Mouse (Mus musculus) granulocyte monocyte progenitor cell, adult 5-6 weeks (primary cell): ENCODE measurements around the gene Igsf6. TPM values are rescaled to one million over a fixed set of nuclear protein-coding genes. Genes with fewer than 3 reads are reported as not detected.
"Not testable (repeated sequence)": the region's sequence is repeated elsewhere in the genome, so short reads cannot be mapped to it uniquely, and the experiment has no call there.

Experiments
- ATAC-seq: replicated peaks from 2 replicates; pipeline ENCODE4 v1.8.0; 2016; ENCODE audit warnings: mild to moderate bottlenecking, moderate TSS enrichment, inconsistent platforms; ENCODE audit not compliant: poor library complexity, severe bottlenecking
- total RNA-seq, 2 experiments: library from RNA; stranded (forward) in 1 of 2; stranded (reverse) in 1 of 2; fragments of 200-712, 200-1000 nt in 1 of 2; fragments of >200 nt in 1 of 2; fragmentation: Nextera tagmentation in 1 of 2; gene quantifications; 2 replicates each; pipeline ENCODE4 v1.2.3; 2014 to 2017

Gene Igsf6
- total RNA-seq, 2 experiments from 2014 or later: 248 to 341 TPM

GRCm38 (mm10) chr7:121064309-121064708, 10.1 kb downstream of the Igsf6 start:
- no peak for ATAC-seq

DNA sequence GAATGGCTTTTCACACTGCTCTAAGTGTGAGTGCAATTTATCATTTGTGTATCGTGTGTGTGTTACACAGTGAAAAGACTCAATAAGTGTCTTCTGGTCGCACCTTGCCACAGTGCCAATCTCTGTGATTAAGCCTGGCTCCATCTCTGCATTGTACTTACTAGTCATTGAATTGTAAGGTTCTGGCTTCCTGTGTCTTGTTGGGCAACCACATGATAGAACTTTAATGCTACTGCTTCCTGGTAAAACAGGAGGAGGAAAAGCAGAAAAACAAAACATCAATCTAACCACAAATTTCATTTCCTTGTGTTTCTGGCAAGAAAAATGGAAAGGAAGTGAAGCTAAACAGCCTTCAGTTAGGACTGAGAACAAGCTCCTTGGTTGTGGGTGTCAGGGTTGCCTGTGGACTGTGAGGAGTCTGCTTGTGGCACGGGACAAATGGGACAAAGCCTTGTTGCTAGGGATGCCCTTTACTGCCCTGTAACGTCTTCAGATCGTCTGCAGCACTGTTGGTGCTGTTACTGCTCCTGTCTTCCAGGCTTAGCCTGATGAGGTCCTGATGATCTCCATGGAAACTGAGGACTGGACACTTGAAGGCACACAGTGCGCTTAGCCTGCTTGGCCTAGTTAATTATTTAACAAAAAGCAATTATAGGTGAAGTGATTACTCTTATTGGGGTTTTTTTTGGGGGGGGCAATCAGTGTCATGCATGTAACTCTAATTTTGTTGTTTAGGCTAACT, 14.7 kb downstream of the Igsf6 start:
- ATAC-seq: peak; percentile 77

GRCm38 (mm10) chr7:121053071-121053470, 21.3 kb downstream of the Igsf6 start:
- no peak for ATAC-seq

- ATAC-seq: peak; percentile 44; the same call in 1 of the 2 replicates
These were observed 26.7 kb downstream of the Igsf6 start for GRCm38 (mm10) chr7:121047624-121048023.

DNA sequence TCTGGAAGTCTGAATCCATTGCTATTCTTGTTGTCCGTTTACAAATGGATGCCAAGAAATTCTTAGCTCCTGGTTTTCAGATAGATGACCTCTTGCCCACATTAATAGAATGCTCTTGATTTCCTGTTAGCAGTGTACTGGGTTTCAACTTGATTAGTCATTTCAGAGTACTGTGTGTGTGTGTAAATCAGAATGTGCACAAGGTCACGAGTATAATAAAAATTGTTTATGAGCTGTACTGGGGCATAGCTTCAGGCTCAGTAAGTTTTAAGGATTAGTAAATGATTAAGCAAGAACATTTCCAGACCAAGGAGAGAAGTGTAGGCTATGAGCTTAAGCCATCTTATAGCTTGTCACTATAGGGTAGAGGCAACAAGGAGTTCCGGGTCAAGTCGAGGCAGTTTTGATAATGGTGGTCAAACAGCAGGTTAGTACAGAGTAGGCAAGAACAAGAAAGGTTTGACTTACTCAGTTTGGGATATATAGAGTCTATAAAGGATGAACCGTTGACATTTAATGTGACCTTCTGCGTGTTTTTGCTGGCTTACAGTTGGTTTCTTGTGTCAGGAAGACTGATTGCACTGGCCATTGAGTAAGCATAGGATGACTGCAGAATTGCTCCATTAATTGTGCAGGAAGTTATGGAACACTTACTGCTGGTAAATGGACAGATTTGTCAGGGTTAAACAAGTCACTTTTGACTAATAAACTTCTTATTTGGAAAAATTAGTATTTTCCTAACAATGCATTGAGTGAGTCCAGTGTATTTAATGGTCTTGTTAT, 28.5 kb downstream of the Igsf6 start:
- ATAC-seq: no peak

DNA sequence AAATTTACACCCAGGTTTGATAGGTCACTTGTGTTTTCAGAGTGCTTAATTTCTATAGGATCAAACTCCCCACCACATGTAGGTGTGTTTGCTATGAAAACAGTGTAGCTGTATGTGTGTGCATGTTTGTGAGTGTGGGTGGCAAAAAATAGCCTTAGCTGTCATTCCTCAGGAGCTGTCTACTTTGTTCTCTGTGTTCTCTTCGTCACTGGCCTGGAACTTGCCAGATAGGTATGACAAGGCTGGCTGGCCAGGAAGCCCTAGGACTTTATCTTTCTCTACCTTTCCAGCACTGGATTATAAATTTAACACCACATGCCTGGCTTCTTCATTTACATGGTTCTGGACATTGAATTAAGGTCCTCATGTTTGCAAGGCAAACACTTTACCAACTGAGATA, 30.1 kb downstream of the Igsf6 start:
- no peak for ATAC-seq

DNA sequence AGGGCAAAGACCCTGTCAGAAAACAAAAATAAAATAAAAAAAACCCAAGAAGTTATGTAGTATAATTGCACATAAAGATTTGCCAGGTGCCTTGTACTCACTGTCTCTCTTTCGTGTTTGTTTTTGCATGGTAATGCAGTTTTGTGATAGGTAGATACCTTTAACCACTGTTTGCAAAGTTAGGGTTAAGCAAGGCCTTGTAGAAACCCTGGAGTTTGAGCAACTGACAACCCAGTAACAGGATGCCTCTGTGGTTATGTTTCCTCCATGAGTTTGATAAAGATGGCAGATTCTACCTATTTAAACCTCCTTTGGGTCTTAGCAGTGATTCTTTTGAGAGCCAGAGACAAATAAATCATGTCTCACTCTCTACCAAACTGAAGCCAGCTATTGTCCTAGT, 30.9 kb downstream of the Igsf6 start:
- peak; percentile 52; the same call in 1 of the 2 replicates for ATAC-seq

GRCm38 (mm10) chr7:121043004-121043403, 31.4 kb downstream of the Igsf6 start:
- ATAC-seq: no peak

- ATAC-seq: 0 out of 2 replicates have a peak, but pooled peaks have one; percentile 12
These were observed 32.4 kb downstream of the Igsf6 start for GRCm38 (mm10) chr7:121041989-121042388.

GRCm38 (mm10) chr7:121040595-121040994, 33.8 kb downstream of the Igsf6 start:
- ATAC-seq: peak; percentile 14; the same call in 1 of the 2 replicates

DNA sequence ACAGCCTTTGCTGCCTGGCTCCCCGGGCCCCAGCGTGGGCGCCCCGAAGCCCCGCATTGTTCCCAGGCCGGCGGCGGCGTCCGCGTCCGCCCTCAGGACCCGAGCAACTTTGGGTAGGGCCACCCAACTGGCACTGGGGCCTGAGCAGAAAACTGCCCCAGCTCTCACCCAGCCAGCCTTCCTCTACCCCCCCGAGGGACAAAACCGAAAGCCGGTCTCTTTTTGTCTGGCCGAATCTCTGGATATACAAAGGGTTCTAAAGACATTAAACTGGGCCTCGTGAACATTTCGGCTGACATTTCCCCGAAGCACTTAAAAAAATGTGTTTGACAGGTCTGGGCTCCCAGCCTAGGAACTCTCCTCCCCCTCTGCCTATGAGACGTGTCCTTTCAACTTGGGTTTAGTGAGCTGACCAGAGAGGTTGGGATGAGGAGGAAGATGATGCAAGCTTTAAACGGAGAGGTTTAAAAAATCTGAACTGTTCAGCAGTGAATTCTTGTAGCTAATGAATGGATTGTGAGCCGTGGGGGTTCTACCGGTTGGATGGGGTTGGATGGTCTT, 39.1 kb downstream of the Igsf6 start:
- peak; percentile 40 for ATAC-seq

- peak; percentile 20 for ATAC-seq
These were observed 39.7 kb downstream of the Igsf6 start for GRCm38 (mm10) chr7:121034701-121035141.

DNA sequence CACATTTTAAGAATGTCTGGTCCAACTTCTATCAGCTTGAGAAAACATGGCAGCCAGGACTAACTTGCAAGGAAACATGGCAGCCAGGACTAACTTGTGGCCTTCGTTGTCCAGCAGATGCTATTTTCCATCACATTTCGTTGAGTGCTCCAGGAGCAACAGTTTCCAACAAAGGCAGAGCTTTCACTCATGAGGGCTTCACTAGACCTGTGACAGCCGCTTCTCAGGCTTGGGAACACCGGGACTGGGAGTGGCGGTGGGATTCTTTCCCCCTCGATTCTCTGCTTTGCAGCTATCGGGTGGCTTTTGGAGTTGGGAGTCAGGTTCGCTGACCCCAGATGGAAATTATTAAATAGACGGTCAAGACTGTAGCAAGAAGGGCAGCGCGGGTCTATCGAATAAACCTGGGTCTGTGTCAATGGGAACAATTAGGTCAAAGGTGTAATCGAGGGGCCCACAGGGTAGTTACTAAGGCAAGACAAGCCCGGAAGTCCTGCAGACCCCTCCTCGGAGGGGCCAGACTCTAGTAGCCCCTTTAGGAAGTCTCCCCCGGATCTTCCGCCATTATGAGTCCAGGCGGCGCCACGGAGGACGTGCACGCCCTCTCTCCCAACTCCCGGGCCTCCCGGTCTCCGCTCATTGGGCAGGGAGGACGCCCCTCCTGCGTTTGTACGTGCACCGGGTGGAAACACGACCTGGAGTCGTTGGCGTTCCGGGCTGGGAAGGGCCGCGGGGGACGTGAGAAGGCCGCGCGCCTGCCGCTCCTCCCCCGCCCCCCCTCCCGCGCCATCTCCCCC, 40.3 kb downstream of the Igsf6 start, which contains the start of gene Mettl9:
Mettl9 (plus strand) TSS at position 590 of the 797 bp plus-strand sequence.
- ATAC-seq: peak; percentile 96

- not testable (repeated sequence) for ATAC-seq
These were observed 44.4 kb downstream of the Igsf6 start for GRCm38 (mm10) chr7:121029947-121030346.

DNA sequence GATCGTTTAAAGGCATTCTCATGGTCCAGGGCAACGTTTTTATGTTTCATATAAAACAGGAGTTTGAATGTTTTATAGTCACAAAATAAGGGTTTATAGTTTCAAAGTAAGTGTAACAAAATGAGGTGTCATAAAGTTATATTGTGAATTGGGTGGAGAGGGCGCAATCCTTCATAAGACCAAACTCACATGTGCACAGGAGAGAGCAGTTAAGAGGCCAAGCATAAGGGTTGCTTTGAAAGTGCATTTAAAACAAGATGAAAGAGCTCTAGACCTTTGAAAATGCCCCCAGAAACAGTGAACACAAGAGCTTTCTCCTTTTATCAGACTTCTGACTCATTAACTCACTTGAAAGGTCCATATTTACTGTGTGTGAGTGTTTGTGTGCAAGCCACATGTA, 48.1 kb downstream of the Igsf6 start:
- ATAC-seq: no peak

DNA sequence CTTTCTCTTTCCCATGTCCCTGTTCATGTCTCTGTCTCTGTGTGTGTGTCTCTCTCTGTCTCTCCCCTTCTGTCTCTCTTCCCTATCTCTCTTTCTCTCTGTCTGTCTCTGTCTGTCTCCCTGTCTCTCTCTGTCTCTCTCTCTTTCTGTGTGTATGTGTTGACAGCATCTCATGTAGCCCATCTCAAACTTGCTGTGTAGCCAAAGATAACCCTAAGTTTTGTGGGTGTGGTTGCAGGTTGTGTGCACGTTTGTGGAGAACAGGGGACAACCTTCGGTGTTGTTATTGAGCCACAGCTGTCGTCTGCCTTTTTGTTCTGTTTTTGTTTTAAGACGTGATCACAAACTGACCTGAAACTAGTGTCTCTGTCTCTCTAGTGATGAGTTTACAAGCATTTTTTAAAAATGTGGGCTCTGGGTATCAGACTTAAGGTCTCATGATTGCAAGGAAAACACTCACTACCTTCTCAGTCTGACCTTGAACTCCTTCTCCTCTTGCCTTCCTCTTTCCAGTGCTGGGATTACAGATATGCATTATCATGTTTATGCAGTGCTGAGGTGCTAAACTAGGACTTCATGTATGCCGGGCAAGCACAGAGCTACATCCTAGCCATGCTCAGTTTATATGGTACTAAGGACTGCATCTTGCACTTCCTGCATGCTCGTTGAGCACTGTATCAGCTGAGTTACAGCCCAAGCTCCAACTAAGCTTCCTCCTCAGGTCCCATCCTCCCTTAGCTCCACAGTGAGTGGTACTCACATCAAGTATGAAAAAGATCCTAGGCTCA, 49.0 kb downstream of the Igsf6 start:
- ATAC-seq: no peak

DNA sequence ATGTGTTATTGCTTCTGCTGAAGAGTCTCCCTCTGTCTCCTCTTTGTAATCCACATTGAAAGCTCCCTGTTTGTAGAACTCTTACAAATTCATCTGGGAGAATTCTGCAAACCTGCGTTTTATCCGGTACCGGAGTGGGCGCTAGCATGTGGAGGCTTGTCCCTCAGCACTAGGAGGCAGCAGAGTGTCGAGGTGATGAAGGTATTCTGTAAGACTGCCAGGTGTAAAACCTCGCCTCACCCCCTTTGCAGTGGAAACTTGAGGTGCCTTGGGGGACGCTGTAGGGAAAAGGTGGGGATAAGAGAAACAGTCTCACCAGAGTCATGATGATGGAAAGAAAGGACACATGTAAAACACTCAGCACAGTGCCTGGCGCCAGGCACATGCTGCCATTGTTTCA, 54.1 kb downstream of the Igsf6 start:
- ATAC-seq: 0 out of 2 replicates have a peak, but pooled peaks have one; percentile 35

GRCm38 (mm10) chr7:121018778-121019177, 55.6 kb downstream of the Igsf6 start:
- ATAC-seq: peak; percentile 84

DNA sequence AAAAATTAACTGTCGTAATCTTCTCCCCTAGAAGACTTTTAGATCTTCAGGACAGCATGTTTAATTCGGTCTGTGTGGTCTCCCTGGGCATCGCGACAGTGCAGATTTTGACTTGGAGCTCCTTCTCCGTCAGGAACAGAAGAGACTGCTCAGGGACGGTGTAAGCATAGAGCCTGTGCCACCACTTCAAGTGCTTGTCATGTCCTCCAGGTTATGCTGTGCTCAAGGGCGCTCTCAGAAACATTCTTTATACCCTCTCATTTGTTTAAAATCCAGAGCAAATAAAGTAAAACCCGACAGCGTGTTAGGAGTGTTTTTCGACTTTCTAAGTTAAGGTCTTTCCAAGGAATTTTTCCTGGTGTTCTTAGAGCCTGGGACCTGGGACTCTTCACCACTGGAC, 59.9 kb downstream of the Igsf6 start:
- ATAC-seq: no peak
